Mouse (Mus musculus) intestine, embryonic 15.5 days (tissue): ENCODE results near the gene Mecom. TPM values are rescaled to one million over a fixed set of nuclear protein-coding genes. Genes with fewer than 3 reads are reported as not detected.

ENCODE experiments used
- ATAC-seq: fragments of 200-750 bp; cut with Nextera tagmentation; 2 replicates; pipeline ENCODE4 v1.8.0; 2017; ENCODE audit warnings: moderate TSS enrichment, moderate library complexity
- H3K27ac ChIP-seq: fragments of 300-500 bp; sonication (generic); 2 replicates; pipeline ENCODE4 v1.5.1; 2015; ENCODE audit warnings: mild to moderate bottlenecking, inconsistent platforms
- H3K27me3 ChIP-seq: fragments of 300-500 bp; sonication (generic); replicated peaks from 2 replicates; pipeline ENCODE4 v1.6.1; 2015; ENCODE audit warnings: inconsistent platforms
- H3K36me3 ChIP-seq: fragments of 300-500 bp; sonication (generic); 2 replicates; pipeline ENCODE4 v1.6.1; 2015; ENCODE audit warnings: inconsistent platforms
- H3K4me1 ChIP-seq: fragments of 300-500 bp; sonication (generic); replicated peaks from 2 replicates; pipeline ENCODE4 v1.6.1; 2015; ENCODE audit warnings: inconsistent platforms
- H3K4me2 ChIP-seq: fragments of 300-500 bp; sonication (generic); replicated peaks from 2 replicates; pipeline ENCODE4 v1.6.1; 2015; ENCODE audit warnings: mild to moderate bottlenecking, inconsistent platforms
- H3K4me3 ChIP-seq: fragments of 300-500 bp; sonication (generic); replicated peaks from 2 replicates; pipeline ENCODE4 v1.5.1; 2015; ENCODE audit warnings: inconsistent platforms
- H3K9ac ChIP-seq: fragments of 300-500 bp; sonication (generic); 2 replicates; pipeline ENCODE4 v1.6.1; 2015; ENCODE audit warnings: inconsistent platforms
- H3K9me3 ChIP-seq: fragments of 300-500 bp; sonication (generic); 2 replicates; pipeline ENCODE4 v1.6.1; 2016; ENCODE audit warnings: inconsistent platforms
- WGBS: fragments of 180-500 bp; shearing (Covaris S2); methylation state at CpG from one replicate; pipeline ENCODE4 v1.1.7; 2015; 5-methylcytosine and 5-hydroxymethylcytosine counted together
- polyA plus RNA-seq: library from polyadenylated mRNA; unstranded; fragments of >200 nt; fragmentation: Nextera tagmentation; extraction: Ambion mirVana; gene quantifications from 2 replicates; pipeline ENCODE4 v1.2.1, GENCODE M21; 2015

Mecom gene
- polyA plus RNA-seq, 1 experiment from 2014 or later, result 11.6 TPM

GRCm38 (mm10) chr3:30284094-30284493 is 263.7 kb downstream of the Mecom start:
- Histone ChIP-seq H3K4me1 (no peaks in the 10 kb centered on the region), H3K9me3 (no peaks in the 10 kb centered on the region), H3K9ac (no peak overlapping the region), H3K4me3 (no peak overlapping the region), H3K27me3 (no peaks in the 10 kb centered on the region), H3K4me2 (no peak overlapping the region), H3K27ac (no peak overlapping the region), H3K36me3 (no peaks in the 10 kb centered on the region)
- WGBS, result 41% methylated on average over 4 of the region's 4 CpGs
- peak; percentile 71 for ATAC-seq

- no peak overlapping the region for H3K4me3 ChIP-seq
- no peaks in the 10 kb centered on the region for H3K36me3 ChIP-seq
- H3K9ac ChIP-seq, result no peak overlapping the region
- no peak overlapping the region for H3K4me2 ChIP-seq
- WGBS, result 86% methylated on average over 5 of the region's 5 CpGs
- no peaks in the 10 kb centered on the region for H3K27me3 ChIP-seq
- ATAC-seq, result no peak
- no peaks in the 10 kb centered on the region for H3K9me3 ChIP-seq
- no peak overlapping the region for H3K27ac ChIP-seq
- H3K4me1 ChIP-seq, result no peaks in the 10 kb centered on the region
Observed at GRCm38 (mm10) chr3:30283562-30283961, 264.2 kb downstream of the Mecom start.

- WGBS, result 87% methylated on average over 10 of the region's 10 CpGs
Observed at GRCm38 (mm10) chr3:30277569-30277968, 270.2 kb downstream of the Mecom start.

GRCm38 (mm10) chr3:30276099-30276498 is 271.7 kb downstream of the Mecom start:
- Histone ChIP-seq H3K4me1 (no peaks in the 10 kb centered on the region), H3K27ac (no peak overlapping the region), H3K9ac (no peak overlapping the region), H3K36me3 (no peaks in the 10 kb centered on the region), H3K4me3 (no peak overlapping the region), H3K4me2 (no peak overlapping the region), H3K27me3 (no peaks in the 10 kb centered on the region), H3K9me3 (no peaks in the 10 kb centered on the region)
- ATAC-seq, result no peak
- WGBS, result 90% methylated on average over 8 of the region's 8 CpGs

More at GRCm38 (mm10) chr3:30277569-30277968, 270.2 kb downstream of the Mecom start:
- no peaks in the 10 kb centered on the region for H3K27me3 ChIP-seq
- no peak for ATAC-seq
- no peaks in the 10 kb centered on the region for H3K9me3 ChIP-seq
- H3K4me2 ChIP-seq, result no peak overlapping the region
- no peaks in the 10 kb centered on the region for H3K36me3 ChIP-seq
- H3K9ac ChIP-seq, result no peak overlapping the region
- H3K4me1 ChIP-seq, result no peaks in the 10 kb centered on the region
- no peak overlapping the region for H3K4me3 ChIP-seq
- no peak overlapping the region for H3K27ac ChIP-seq

- H3K9ac ChIP-seq, result no peak overlapping the region
- no peaks in the 10 kb centered on the region for H3K9me3 ChIP-seq
- ATAC-seq, result no peak
- H3K36me3 ChIP-seq, result no peaks in the 10 kb centered on the region
- no peak overlapping the region for H3K27ac ChIP-seq
- no peak overlapping the region for H3K4me3 ChIP-seq
- H3K27me3 ChIP-seq, result no peaks in the 10 kb centered on the region
- WGBS, result 75% methylated on average over 3 of the region's 3 CpGs
- H3K4me2 ChIP-seq, result no peak overlapping the region
- no peaks in the 10 kb centered on the region for H3K4me1 ChIP-seq
Observed at GRCm38 (mm10) chr3:30269253-30269652, 278.6 kb downstream of the Mecom start.

- Histone ChIP-seq H3K36me3 (no peaks in the 10 kb centered on the region), H3K27me3 (no peaks in the 10 kb centered on the region), H3K4me3 (no peak overlapping the region), H3K4me1 (no peaks in the 10 kb centered on the region), H3K9me3 (no peaks in the 10 kb centered on the region), H3K4me2 (no peak overlapping the region), H3K27ac (no peak overlapping the region), H3K9ac (no peak overlapping the region)
- ATAC-seq, result no peak
- 41% methylated on average over 4 of the region's 4 CpGs for WGBS
Observed at GRCm38 (mm10) chr3:30260945-30261344, 286.9 kb downstream of the Mecom start.

GRCm38 (mm10) chr3:30258421-30258820 is 289.4 kb downstream of the Mecom start:
- Histone ChIP-seq H3K4me3 (no peak overlapping the region), H3K36me3 (no peaks in the 10 kb centered on the region), H3K27me3 (no peaks in the 10 kb centered on the region), H3K4me1 (no peaks in the 10 kb centered on the region), H3K9ac (no peak overlapping the region), H3K27ac (no peak overlapping the region), H3K9me3 (no peaks in the 10 kb centered on the region), H3K4me2 (no peak overlapping the region)
- 41% methylated on average over 10 of the region's 10 CpGs for WGBS
- no peak for ATAC-seq

- Histone ChIP-seq H3K27ac (no peak overlapping the region), H3K4me1 (no peaks in the 10 kb centered on the region), H3K4me2 (no peak overlapping the region), H3K27me3 (no peaks in the 10 kb centered on the region), H3K9me3 (no peaks in the 10 kb centered on the region), H3K36me3 (no peaks in the 10 kb centered on the region), H3K9ac (no peak overlapping the region), H3K4me3 (no peak overlapping the region)
- WGBS, result 54% methylated on average over 5 of the region's 5 CpGs
- ATAC-seq, result no peak
Observed at GRCm38 (mm10) chr3:30257776-30258175, 290.0 kb downstream of the Mecom start.

- 85% methylated on average over 7 of the region's 7 CpGs for WGBS
- ATAC-seq, result no peak
- no peaks in the 10 kb centered on the region for H3K36me3 ChIP-seq
- H3K27me3 ChIP-seq, result no peaks in the 10 kb centered on the region
- no peaks in the 10 kb centered on the region for H3K9me3 ChIP-seq
- no peaks in the 10 kb centered on the region for H3K4me1 ChIP-seq
- H3K9ac ChIP-seq, result no peak overlapping the region
- no peak overlapping the region for H3K4me2 ChIP-seq
- no peak overlapping the region for H3K4me3 ChIP-seq
- no peak overlapping the region for H3K27ac ChIP-seq
Observed at GRCm38 (mm10) chr3:30256896-30257295, 290.9 kb downstream of the Mecom start.

- 0 out of 2 replicates have a peak, but pooled peaks have one; percentile 53 for ATAC-seq
- H3K27me3 ChIP-seq, result no peaks in the 10 kb centered on the region
- no peaks in the 10 kb centered on the region for H3K4me1 ChIP-seq
- H3K9me3 ChIP-seq, result no peaks in the 10 kb centered on the region
- WGBS, result 73% methylated on average over 5 of the region's 5 CpGs
- no peak overlapping the region for H3K4me3 ChIP-seq
- H3K9ac ChIP-seq, result no peak overlapping the region
- no peaks in the 10 kb centered on the region for H3K36me3 ChIP-seq
- H3K27ac ChIP-seq, result no peak overlapping the region
- no peak overlapping the region for H3K4me2 ChIP-seq
Observed at GRCm38 (mm10) chr3:30255828-30256227, 292.0 kb downstream of the Mecom start.

- Histone ChIP-seq H3K4me1 (no peaks in the 10 kb centered on the region), H3K27me3 (no peaks in the 10 kb centered on the region), H3K9ac (no peak overlapping the region), H3K9me3 (no peaks in the 10 kb centered on the region), H3K27ac (no peak overlapping the region), H3K4me2 (no peak overlapping the region), H3K4me3 (no peak overlapping the region), H3K36me3 (no peaks in the 10 kb centered on the region)
- WGBS, result 46% methylated on average over 7 of the region's 7 CpGs
- ATAC-seq, result no peak
Observed at GRCm38 (mm10) chr3:30254451-30254850, 293.4 kb downstream of the Mecom start.

- Histone ChIP-seq H3K27ac (no peak overlapping the region), H3K9me3 (no peaks in the 10 kb centered on the region), H3K27me3 (no peaks in the 10 kb centered on the region), H3K36me3 (no peaks in the 10 kb centered on the region), H3K9ac (no peak overlapping the region), H3K4me1 (no peaks in the 10 kb centered on the region), H3K4me2 (no peak overlapping the region), H3K4me3 (no peak overlapping the region)
- WGBS, result 75% methylated on average over 5 of the region's 5 CpGs
- ATAC-seq, result no peak
Observed at GRCm38 (mm10) chr3:30253714-30254113, 294.1 kb downstream of the Mecom start.

GRCm38 (mm10) chr3:30248656-30249384 is 299.0 kb downstream of the Mecom start:
- Histone ChIP-seq H3K4me2 (no peak overlapping the region), H3K27me3 (0 out of 2 replicates have a peak, but pooled peaks cover 4% of the 10 kb centered on the region), H3K36me3 (no peaks in the 10 kb centered on the region), H3K4me1 (peaks cover 12% of the 10 kb centered on the region; the same call in 1 of the 2 replicates), H3K4me3 (no peak overlapping the region), H3K9me3 (no peaks in the 10 kb centered on the region), H3K27ac (no peak overlapping the region), H3K9ac (no peak overlapping the region)
- ATAC-seq, result no peak
- WGBS, result 67% methylated on average over 4 of the region's 4 CpGs
